Comparison of ENCODE assay signal across 21 mouse cellular contexts in genomic region chr3:60884027-60884426, GRCm38 (mm10).
DNase-seq lines count a peak whose midpoint lies in the region; ATAC-seq and TF ChIP-seq lines count a peak whose summit lies in the region.
"Had no signal": no experiment of that assay in that cellular context is flagged by ENCODE, and none has a peak within 500 bp of the region (broad histone marks: within the 10 kb centered on the region; RNA-seq: fewer than 3 reads in every experiment).

No protein-coding gene starts in this region.

- no peak overlapping the region for H3K4me3 ChIP-seq in hindbrain, embryonic 13.5 days
- no peak overlapping the region for H3K4me3 ChIP-seq in hindbrain, embryonic 12.5 days
- H3K4me3 ChIP-seq in forebrain, postnatal 0 days (ENCODE audit: low read depth, low read length) = no peak overlapping the region
- H3K4me3 ChIP-seq: heart, embryonic 12.5 days; left cerebral cortex, adult 2 months; myocyte had no signal

- peak; percentile 61; the same call in 1 of the 2 replicates for ATAC-seq in hindbrain, embryonic 13.5 days (ENCODE audit: low FRiP score)
- ATAC-seq in hindbrain, embryonic 12.5 days (ENCODE audit: low FRiP score) = no peak
- peak; percentile 95 for ATAC-seq in forebrain, postnatal 0 days

- H3K36me3 ChIP-seq in hindbrain, embryonic 13.5 days = no peaks in the 10 kb centered on the region
- no peaks in the 10 kb centered on the region for H3K36me3 ChIP-seq in hindbrain, embryonic 12.5 days
- H3K36me3 ChIP-seq in forebrain, postnatal 0 days (ENCODE audit: insufficient read depth) = no peaks in the 10 kb centered on the region
- H3K36me3 ChIP-seq: heart, embryonic 12.5 days had no signal

- no peak overlapping the region for H3K27ac ChIP-seq in hindbrain, embryonic 13.5 days
- no peak overlapping the region for H3K27ac ChIP-seq in hindbrain, embryonic 12.5 days
- H3K27ac ChIP-seq in forebrain, postnatal 0 days (ENCODE audit: low read depth, low read length) = no peak overlapping the region
- H3K27ac ChIP-seq: left cerebral cortex, adult 2 months had no signal

- TF ChIP-seq CTCF in forebrain, postnatal 0 days (IDR thresholded peaks at IDR 0.05; ENCODE audit: low read depth) = no peak

- peak; percentile 0 for DNase-seq in retina, postnatal 1 day
- no peak for DNase-seq in retina, embryonic 14.5 days (ENCODE audit: low spot score)
- peak; percentile 21 for DNase-seq in forebrain, postnatal 0 days
- no peak for DNase-seq in kidney, adult 11 months
- no peak for DNase-seq in kidney, postnatal 10 days
- DNase-seq: cerebellum, adult 11-12 months; cerebellum, postnatal 25 days; gastrocnemius, postnatal 10 days; heart, adult 11 months; heart, postnatal 14 days; kidney, adult 8-10 months; kidney, postnatal 25 days; lung, adult 2 months; right cerebral cortex, postnatal 14 days; spleen, adult 18-20 months had no signal

- no peaks in the 10 kb centered on the region for H3K9me3 ChIP-seq in hindbrain, embryonic 13.5 days
- no peaks in the 10 kb centered on the region for H3K9me3 ChIP-seq in hindbrain, embryonic 12.5 days (replicated peaks)
- no peaks in the 10 kb centered on the region for H3K9me3 ChIP-seq in forebrain, postnatal 0 days (ENCODE audit: low read length)
- H3K9me3 ChIP-seq: heart, embryonic 12.5 days had no signal

- H3K4me2 ChIP-seq in hindbrain, embryonic 13.5 days = no peak overlapping the region
- no peak overlapping the region for H3K4me2 ChIP-seq in hindbrain, embryonic 12.5 days (replicated peaks)
- no peak overlapping the region for H3K4me2 ChIP-seq in forebrain, postnatal 0 days (ENCODE audit: low read depth)
- H3K4me2 ChIP-seq: heart, embryonic 12.5 days; liver, embryonic 11.5 days had no signal

- WGBS in hindbrain, embryonic 13.5 days = 55% methylated on average over 3 of the region's 3 CpGs
- WGBS in hindbrain, embryonic 12.5 days = 65% methylated on average over 3 of the region's 3 CpGs
- WGBS in forebrain, postnatal 0 days = 33% methylated on average over 3 of the region's 3 CpGs

- H3K9ac ChIP-seq in hindbrain, embryonic 13.5 days = no peak overlapping the region
- H3K9ac ChIP-seq in hindbrain, embryonic 12.5 days = no peak overlapping the region
- H3K9ac ChIP-seq in forebrain, postnatal 0 days = no peak overlapping the region
- H3K9ac ChIP-seq: heart, embryonic 12.5 days had no signal

- no peaks in the 10 kb centered on the region for H3K4me1 ChIP-seq in hindbrain, embryonic 13.5 days (replicated peaks)
- H3K4me1 ChIP-seq in hindbrain, embryonic 12.5 days = no peaks in the 10 kb centered on the region
- no peaks in the 10 kb centered on the region for H3K4me1 ChIP-seq in forebrain, postnatal 0 days (ENCODE audit: insufficient read depth)
- H3K4me1 ChIP-seq: heart, embryonic 12.5 days had no signal

- no peaks in the 10 kb centered on the region for H3K27me3 ChIP-seq in hindbrain, embryonic 13.5 days
- H3K27me3 ChIP-seq in hindbrain, embryonic 12.5 days = no peaks in the 10 kb centered on the region
- H3K27me3 ChIP-seq in forebrain, postnatal 0 days (ENCODE audit: insufficient read depth, low read length) = no peaks in the 10 kb centered on the region
- H3K27me3 ChIP-seq: heart, embryonic 12.5 days had no signal

Comparison
In these comparisons a context has a peak if more than half of its experiments do, and no peak if none do; other contexts are left out.
1. DNase-seq: peak in retina, postnatal 1 day (single experiment) and forebrain, postnatal 0 days (single experiment); none in retina, embryonic 14.5 days (single experiment), kidney, adult 11 months (single experiment) and kidney, postnatal 10 days (single experiment).